Mouse (Mus musculus) stomach, adult 2 months (tissue): ENCODE data around the gene Ube2dnl2. TPM values are rescaled to one million over a fixed set of nuclear protein-coding genes. Genes with fewer than 3 reads are reported as not detected.

Experiments
- polyA plus RNA-seq: library from polyadenylated mRNA; depleted of rRNA; stranded (reverse); fragments of >200 nt; gene quantifications from 2 replicates; pipeline ENCODE4 v1.2.3, GENCODE M21; 2012; rRNA removed

The Ube2dnl2 gene
- polyA plus RNA-seq: not detected in 2 replicates

DNA sequence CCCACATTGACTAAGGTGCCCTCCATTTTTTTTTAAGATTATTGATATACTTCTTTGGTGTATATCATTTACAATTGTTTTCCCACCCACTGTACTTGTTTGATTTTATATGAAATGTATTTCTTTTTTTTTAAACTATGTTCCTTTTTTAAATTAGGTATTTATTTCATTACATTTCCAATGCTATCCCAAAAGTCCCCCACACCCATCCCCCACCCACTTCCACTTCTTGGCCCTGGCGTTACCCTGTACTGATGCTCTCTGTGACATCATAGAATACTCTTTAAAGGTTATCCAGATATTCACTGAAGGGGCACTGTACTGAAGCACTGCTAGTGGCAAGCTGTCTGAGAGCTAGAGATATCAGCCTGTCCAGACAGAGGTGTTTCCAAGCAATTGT, at the start of gene Ube2dnl2:
TSS of gene Ube2dnl2 (plus strand) at position 301 of the 400 bp plus-strand sequence.

DNA sequence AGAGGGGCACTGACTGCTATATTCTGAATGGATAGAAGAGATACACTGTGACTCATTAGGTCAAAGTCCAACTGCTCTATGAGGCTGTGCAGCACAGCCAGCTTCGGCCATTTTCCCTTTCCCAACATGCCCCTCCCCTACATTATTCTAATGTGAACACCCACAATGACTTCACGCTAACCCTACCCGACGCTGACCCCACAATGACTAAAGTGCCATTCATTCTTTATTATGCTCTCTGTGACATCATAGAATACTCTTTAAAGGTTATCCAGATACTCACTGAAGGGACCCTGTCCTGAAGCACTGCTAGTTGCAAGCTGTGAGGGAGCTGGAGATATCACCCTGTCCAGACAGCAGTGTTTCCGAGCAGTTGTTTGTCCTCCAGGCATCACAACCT, 2.7 kb upstream of the Ube2dnl2 start, which contains the start of gene Ube2dnl1:
TSS of gene Ube2dnl1 (plus strand) at position 301 of the 400 bp plus-strand sequence.

Other genes with a start within 250 kb of the Ube2dnl2 start
- gene Ube2dnl1, start 2.6 kb upstream of the Ube2dnl2 start, polyA plus RNA-seq: not detected in 2 replicates